12 mouse cellular contexts compared by ENCODE assay signal in the genomic region with DNA sequence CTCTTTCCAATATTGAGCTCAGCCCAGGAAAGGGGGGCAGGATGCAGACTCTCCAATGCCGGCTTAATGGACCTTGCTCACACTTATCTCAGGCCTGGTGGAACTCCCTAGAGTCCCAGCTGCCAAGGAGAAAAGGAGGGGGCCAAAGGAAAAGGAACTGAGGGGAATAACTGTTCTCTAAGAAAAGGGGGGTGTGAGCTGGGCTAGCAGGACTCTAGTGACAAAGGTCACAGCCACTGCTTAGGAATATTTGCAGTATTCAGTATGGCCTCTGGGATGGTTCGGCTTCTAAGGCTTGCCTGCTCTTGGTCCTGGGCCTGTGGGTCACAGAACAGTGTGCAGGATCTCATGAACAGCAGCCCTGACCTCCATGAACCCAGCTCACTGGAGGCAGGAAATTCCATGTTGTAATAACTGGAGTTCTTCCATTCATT. TPM values are rescaled to one million over a fixed set of nuclear protein-coding genes. Genes with fewer than 3 reads are reported as not detected.
DNase-seq lines count a peak whose midpoint lies in the region; ATAC-seq and TF ChIP-seq lines count a peak whose summit lies in the region.
"Had no signal": no experiment of that assay in that cellular context is flagged by ENCODE, and none has a peak within 500 bp of the region (broad histone marks: within the 10 kb centered on the region; RNA-seq: fewer than 3 reads in every experiment).

No protein-coding gene starts in this region.

- no peak overlapping the region for H3K9ac ChIP-seq in liver, embryonic 11.5 days (ENCODE audit: low read depth, low read length)
- no peak overlapping the region for H3K9ac ChIP-seq in liver, postnatal 0 days (replicated peaks)
- H3K9ac ChIP-seq: forebrain, embryonic 12.5 days; liver, embryonic 15.5 days had no signal

- intact Hi-C loops in heart, postnatal 25 days (cut with DNase I), result loop anchor here (5.0 kb wide), 2 partner anchors 57 to 87 kb away; no protein-coding TSS in a partner anchor

- ATAC-seq in liver, embryonic 11.5 days (replicated peaks; ENCODE audit: low FRiP score), result 0 out of 2 replicates have a peak, but pooled peaks have one; percentile 26
- ATAC-seq in liver, postnatal 0 days, result no peak
- no peak for ATAC-seq in cerebellum, adult (ENCODE audit: insufficient number of reproducible peaks, low FRiP score, low TSS enrichment)

- no peak overlapping the region for H3K27ac ChIP-seq in liver, embryonic 11.5 days (ENCODE audit: low read depth, low read length)
- no peak overlapping the region for H3K27ac ChIP-seq in liver, postnatal 0 days (ENCODE audit: low read depth)
- H3K27ac ChIP-seq: forebrain, embryonic 12.5 days; liver, embryonic 15.5 days had no signal

- H3K9me3 ChIP-seq in liver, embryonic 11.5 days (ENCODE audit: control insufficient read depth, low read length), result no peaks in the 10 kb centered on the region
- no peaks in the 10 kb centered on the region for H3K9me3 ChIP-seq in liver, postnatal 0 days (ENCODE audit: low read length)
- H3K9me3 ChIP-seq: forebrain, embryonic 12.5 days; liver, embryonic 15.5 days had no signal

- no peaks in the 10 kb centered on the region for H3K36me3 ChIP-seq in liver, embryonic 11.5 days (ENCODE audit: control insufficient read depth, insufficient read depth, low read length)
- no peaks in the 10 kb centered on the region for H3K36me3 ChIP-seq in liver, postnatal 0 days (replicated peaks; ENCODE audit: insufficient read depth, low read length)
- H3K36me3 ChIP-seq: forebrain, embryonic 12.5 days; liver, embryonic 15.5 days had no signal

- no peak overlapping the region for H3K4me2 ChIP-seq in liver, embryonic 11.5 days
- no peak overlapping the region for H3K4me2 ChIP-seq in liver, postnatal 0 days (ENCODE audit: low read depth, low read length)
- H3K4me2 ChIP-seq: forebrain, embryonic 12.5 days; liver, embryonic 15.5 days had no signal

- no peak for TF ChIP-seq CTCF in liver, postnatal 0 days (IDR thresholded peaks at IDR 0.05; ENCODE audit: low read depth)

- H3K4me3 ChIP-seq in liver, embryonic 11.5 days (ENCODE audit: low read depth, low read length), result no peak overlapping the region
- no peak overlapping the region for H3K4me3 ChIP-seq in liver, postnatal 0 days (ENCODE audit: low read depth, low read length)
- H3K4me3 ChIP-seq: forebrain, embryonic 12.5 days; liver, embryonic 15.5 days had no signal

- no peaks in the 10 kb centered on the region for H3K4me1 ChIP-seq in liver, embryonic 11.5 days (replicated peaks; ENCODE audit: control insufficient read depth, insufficient read depth, low read length)
- no peaks in the 10 kb centered on the region for H3K4me1 ChIP-seq in liver, postnatal 0 days (ENCODE audit: insufficient read depth)
- H3K4me1 ChIP-seq: forebrain, embryonic 12.5 days; liver, embryonic 15.5 days had no signal

- peak; percentile 9 for DNase-seq in adrenal gland, adult 8-10 months
- no peak for DNase-seq in adrenal gland, adult 18-20 months (ENCODE audit: low spot score in 2 of 2)
- no peak for DNase-seq in liver, embryonic 11.5 days (ENCODE audit: low spot score)
- no peak for DNase-seq in liver, postnatal 0 days
- peak; percentile 54 for DNase-seq in heart, postnatal 25 days (ENCODE audit: low spot score)
- peak; percentile 78 for DNase-seq in skeletal muscle tissue, adult 2 months (ENCODE audit: low read depth, low spot score)
- no peak for DNase-seq in retina, embryonic 14.5 days (ENCODE audit: low spot score)
- DNase-seq: layer of hippocampus, postnatal 36 days had no signal

- 60% methylated on average over 2 of the region's 2 CpGs for WGBS in liver, embryonic 11.5 days
- 56% methylated on average over 2 of the region's 2 CpGs for WGBS in liver, postnatal 0 days (ENCODE audit: insufficient replicate concordance)

- no peak for TF ChIP-seq EP300 in liver, postnatal 0 days (IDR thresholded peaks at IDR 0.05; ENCODE audit: low read depth)

- H3K27me3 ChIP-seq in liver, embryonic 11.5 days (replicated peaks; ENCODE audit: control insufficient read depth, insufficient read depth, low read length), result no peaks in the 10 kb centered on the region
- no peaks in the 10 kb centered on the region for H3K27me3 ChIP-seq in liver, postnatal 0 days (ENCODE audit: insufficient read depth, low read length)
- H3K27me3 ChIP-seq: forebrain, embryonic 12.5 days; liver, embryonic 15.5 days had no signal

RNA-seq across cellular contexts. Expression of a gene that starts 47.1 kb away (rescaled TPM):
- total RNA-seq in adrenal gland, adult 8-10 months (2022), result not detected
- total RNA-seq in adrenal gland, adult 18-20 months (2021), result not detected
- not detected in 2 replicates for polyA plus RNA-seq in liver, embryonic 11.5 days (2014; fragmentation: Nextera tagmentation; extraction: Ambion mirVana)
- polyA plus RNA-seq in liver, postnatal 0 days (2015; fragmentation: Nextera tagmentation; extraction: Ambion mirVana), result not detected in 2 replicates
- total RNA-seq in heart, postnatal 25 days (2021), result not detected
- total RNA-seq: layer of hippocampus, postnatal 36 days had no signal
- polyA plus RNA-seq: cortical plate, adult 2 months; forebrain, embryonic 12.5 days; liver, embryonic 15.5 days had no signal

Comparison
In these comparisons a context has a peak if more than half of its experiments do, and no peak if none do; other contexts are left out.
1. DNase-seq: peak in adrenal gland, adult 8-10 months (single experiment), heart, postnatal 25 days (single experiment) and skeletal muscle tissue, adult 2 months (single experiment); none in adrenal gland, adult 18-20 months (0 of 2), liver, embryonic 11.5 days (single experiment), liver, postnatal 0 days (single experiment) and retina, embryonic 14.5 days (single experiment).